Mouse (Mus musculus): ENCODE measurements around the gene Scly. TPM values are rescaled to one million over a fixed set of nuclear protein-coding genes. Genes with fewer than 3 reads are reported as not detected.

Gene Scly
- 45.3 TPM for polyA plus RNA-seq (2017; shearing (Covaris generic))

DNA sequence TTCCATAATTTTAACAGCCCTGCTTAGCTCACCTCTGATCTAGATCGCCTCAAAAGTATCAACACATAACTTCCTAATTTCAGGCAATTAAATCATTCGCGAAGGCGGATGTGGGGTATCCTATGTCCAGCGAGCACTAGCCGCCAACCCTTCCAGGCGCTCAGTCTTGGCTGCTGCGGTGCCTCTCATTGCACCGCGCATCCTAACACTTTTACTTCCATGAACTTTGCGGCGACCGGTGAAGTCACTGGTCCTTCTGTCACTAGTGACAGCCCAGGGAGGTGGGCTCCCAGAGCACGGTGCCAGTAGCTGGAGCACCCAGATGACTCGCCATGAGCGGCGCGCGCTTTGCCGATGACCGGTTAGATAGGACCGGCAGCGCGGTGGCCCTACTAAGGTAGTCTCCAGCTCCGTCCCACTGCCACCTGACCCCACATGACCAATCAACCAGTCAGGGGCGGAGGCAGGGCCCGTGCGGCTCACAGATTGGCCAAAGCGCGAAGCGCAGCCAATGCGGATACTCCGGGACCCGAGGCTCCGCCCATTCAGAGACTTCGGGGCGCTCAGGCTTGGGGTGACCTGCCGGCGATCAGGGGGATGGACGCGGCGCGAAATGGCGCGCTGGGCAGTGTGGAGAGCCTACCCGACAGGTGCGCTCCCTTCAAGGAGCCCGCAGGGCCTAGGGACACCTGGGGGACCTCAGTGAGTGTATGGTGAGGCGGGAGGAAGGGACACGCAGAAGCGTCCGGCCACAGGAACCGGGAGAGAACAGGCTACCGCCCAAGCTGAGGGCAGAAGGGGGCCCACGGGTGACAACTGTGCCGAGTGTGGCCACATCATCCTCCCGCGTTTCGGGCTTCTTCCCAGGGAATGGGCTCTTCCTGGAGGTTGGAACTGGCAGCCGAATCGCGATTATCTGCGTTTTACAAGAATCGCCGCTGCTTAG lies at the start of gene Scly:
Gene Scly, plus strand, starts transcription at position 540 of the 946 bp plus-strand sequence.

DNA sequence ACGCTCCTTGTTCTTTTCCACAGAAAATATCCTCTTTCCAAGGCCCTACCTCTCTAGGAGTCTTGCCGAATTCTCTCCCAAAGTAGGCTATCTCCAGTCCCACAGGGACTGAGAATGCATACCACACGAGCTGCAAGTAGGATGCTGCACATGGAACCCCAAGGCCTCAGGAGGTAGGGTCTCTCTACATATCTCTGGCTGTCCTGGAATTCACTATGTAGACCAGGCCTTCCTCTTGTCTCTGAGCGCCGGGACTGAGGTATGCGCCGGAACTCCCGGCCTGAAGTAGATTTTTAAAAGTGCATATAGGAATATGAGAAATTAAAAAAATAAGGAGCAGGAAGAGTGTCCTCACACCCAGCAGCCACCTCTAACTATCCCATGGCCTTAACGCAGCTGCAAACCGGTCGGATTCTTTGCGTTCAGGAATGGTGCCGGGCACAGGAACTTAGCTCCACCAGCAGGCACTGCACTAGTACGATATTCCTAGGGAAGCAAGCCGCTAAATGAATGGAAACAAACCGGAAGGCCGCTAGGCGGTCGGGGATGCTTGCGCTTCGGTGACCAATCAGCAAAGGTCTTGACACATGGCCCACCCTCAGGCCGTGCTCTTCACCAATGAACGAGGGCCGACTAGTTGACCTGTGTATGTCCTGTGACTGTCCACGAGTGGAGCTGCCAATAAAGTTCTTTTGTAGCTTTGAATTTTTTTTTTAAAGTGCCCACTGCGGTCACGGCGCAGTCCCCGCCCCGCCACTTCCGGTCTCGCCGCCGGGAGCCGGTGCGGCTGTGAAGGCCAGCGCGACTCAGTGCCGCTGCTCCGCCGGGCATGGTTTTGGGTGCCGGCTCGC lies 48.3 kb upstream of the Scly start, which contains the start of gene Ube2f:
Gene Ube2f, plus strand, starts transcription at position 741 of the 851 bp plus-strand sequence.

GRCm38 (mm10) chr1:91321760-91322438 lies 23.8 kb downstream of the Scly start, which contains the start of gene Espnl:
Gene Espnl (plus strand): TSS chr1:91322075.

GRCm38 (mm10) chr1:91350841-91351240 lies 52.7 kb downstream of the Scly start, which contains the start of gene Klhl30:
Gene Klhl30 (plus strand): TSS chr1:91351016.

DNA sequence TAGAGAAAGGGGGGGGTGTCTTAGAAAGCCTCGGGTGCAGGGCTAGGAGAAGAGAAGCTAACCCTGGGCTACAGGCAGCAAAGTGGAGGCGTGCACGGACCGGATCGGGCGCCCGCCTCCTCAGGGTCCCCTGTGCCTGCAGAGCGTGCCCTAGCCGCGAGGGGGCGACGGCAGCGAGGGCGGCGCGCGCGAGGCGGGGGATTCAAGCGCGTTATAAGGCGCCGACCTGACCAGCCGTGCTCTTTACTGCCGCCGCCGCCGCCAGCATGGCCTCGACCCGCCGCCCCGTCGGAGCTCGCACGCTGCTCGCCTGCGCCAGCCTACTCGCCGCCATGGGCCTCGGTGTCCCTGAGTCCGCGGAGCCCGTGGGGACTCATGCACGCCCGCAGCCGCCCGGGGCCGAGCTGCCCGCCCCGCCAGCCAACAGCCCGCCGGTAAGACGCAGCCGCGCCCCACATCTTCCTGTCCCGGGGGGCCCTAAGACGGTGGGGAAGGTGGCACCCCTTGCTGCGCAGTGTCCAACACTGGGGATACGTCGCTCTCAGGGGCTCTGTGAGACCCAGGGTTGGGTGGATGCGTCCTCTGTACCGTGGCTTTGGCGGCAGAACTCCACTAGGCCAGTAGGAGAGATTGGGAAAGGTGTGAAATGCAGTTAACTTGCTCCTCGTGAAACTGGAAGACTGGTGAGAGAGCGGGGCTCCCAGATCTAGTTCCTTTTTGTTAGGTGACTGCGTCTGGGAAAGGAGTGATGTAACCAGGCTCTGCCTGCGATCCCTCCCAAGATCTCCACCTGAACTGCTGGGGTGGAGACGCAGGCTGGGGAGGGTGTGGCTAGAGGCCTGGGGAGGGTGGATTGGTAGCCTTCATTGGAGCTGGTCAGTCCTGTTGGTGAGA lies 68.3 kb downstream of the Scly start, which contains the start of gene Erfe:
Gene Erfe, plus strand, starts transcription at position 216 of the 894 bp plus-strand sequence.

Other genes starting within 250 kb of the Scly start
- gene Rbm44, start 153.2 kb upstream of the Scly start, polyA plus RNA-seq (2017; shearing (Covaris generic)), result 0.81 TPM
- gene Ramp1, start 118.5 kb upstream of the Scly start, polyA plus RNA-seq (2017; shearing (Covaris generic)), result 28.2 TPM
- 103 TPM for gene Ube2f, start 48.0 kb upstream of the Scly start, polyA plus RNA-seq (2017; shearing (Covaris generic))
- not detected for gene Espnl, start 23.7 kb downstream of the Scly start, polyA plus RNA-seq (2017; shearing (Covaris generic))
- not detected for gene Klhl30, start 52.7 kb downstream of the Scly start, polyA plus RNA-seq (2017; shearing (Covaris generic))
- not detected for gene Erfe, start 68.1 kb downstream of the Scly start, polyA plus RNA-seq (2017; shearing (Covaris generic))
- 45.2 TPM for gene Ilkap, start 100.5 kb downstream of the Scly start, polyA plus RNA-seq (2017; shearing (Covaris generic))
- gene Hes6, start 115.7 kb downstream of the Scly start, polyA plus RNA-seq (2017; shearing (Covaris generic)), result 30.4 TPM
- gene Per2, start 161.0 kb downstream of the Scly start, polyA plus RNA-seq (2017; shearing (Covaris generic)), result 2.7 TPM
- 2.3 TPM for gene Traf3ip1, start 196.3 kb downstream of the Scly start, polyA plus RNA-seq (2017; shearing (Covaris generic))
- gene Asb1, start 242.2 kb downstream of the Scly start, polyA plus RNA-seq (2017; shearing (Covaris generic)), result 11.4 TPM